Mouse (Mus musculus): ENCODE measurements around the gene Sfxn2.

DNA sequence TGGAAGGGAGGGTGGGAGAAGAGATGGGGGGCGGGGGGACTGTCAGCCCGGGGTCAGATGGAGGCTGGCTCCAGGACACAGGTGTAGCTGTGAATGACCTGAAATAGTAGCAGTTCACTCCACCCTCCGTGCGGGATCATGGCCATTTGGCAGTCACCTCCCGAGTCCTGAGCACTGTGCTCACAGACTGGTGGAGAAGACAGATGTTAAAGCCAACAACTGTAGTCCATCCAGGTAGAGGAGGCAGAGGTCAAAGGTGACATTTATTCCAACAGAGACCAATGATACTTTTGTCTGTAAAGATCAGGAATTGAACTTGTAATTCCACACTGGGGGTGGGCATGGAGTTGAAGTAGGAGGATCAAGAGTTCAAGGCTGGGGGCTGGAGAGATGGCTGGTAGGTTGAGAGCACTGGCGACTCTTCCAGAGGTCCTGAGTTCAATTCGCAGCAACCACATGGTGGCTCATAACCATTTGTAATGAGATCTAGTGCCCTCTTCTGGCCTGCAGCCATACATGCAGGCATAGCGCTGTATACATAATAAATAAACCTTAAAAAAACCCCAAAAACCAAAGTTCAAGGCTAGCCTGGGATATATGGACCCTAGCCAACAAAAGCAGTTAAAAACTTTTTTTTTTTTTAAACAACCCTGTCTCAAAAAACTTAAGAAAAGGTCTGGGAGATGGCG, 19.7 kb downstream of the Sfxn2 start:
- TF ChIP-seq CTCF (IDR thresholded peaks at IDR 0.05; ENCODE audit: borderline replicate concordance, extremely low read depth, insufficient read depth, insufficient read length) = 0 out of 2 replicates have a peak, but pooled peaks have one; percentile 12
- no peak for TF ChIP-seq POLR2A (IDR thresholded peaks at IDR 0.05; ENCODE audit: borderline replicate concordance, extremely low read depth, insufficient read depth, insufficient read length, poor library complexity, severe bottlenecking)
